Mouse (Mus musculus) heart, adult 2 months (tissue): ENCODE data around the gene Heg1. TPM values are rescaled to one million over a fixed set of nuclear protein-coding genes. Genes with fewer than 3 reads are reported as not detected.
A peak's percentile ranks its signal among the peaks of the same experiment; 100 is the strongest.

Experiments used
- DNase-seq, 2 experiments: peaks; one replicate each; pipeline ENCODE4 v3.0.0; 2021
- H3K27ac ChIP-seq: fragments of 200-600 bp; 2 replicates; pipeline ENCODE4 v1.8.1; 2022
- H3K27me3 ChIP-seq: fragments of 200-500 bp; 2 replicates; pipeline ENCODE4 v1.6.1; 2012; ENCODE audit warnings: mild to moderate bottlenecking, low read length, inconsistent platforms, mixed read lengths; ENCODE audit not compliant: control insufficient read depth, insufficient read depth
- H3K36me3 ChIP-seq: fragments of 200-500 bp; 2 replicates; pipeline ENCODE4 v1.6.1; 2012; ENCODE audit warnings: low read length, inconsistent platforms; ENCODE audit not compliant: control insufficient read depth, insufficient read depth
- H3K4me1 ChIP-seq: fragments of 200-500 bp; 2 replicates; pipeline ENCODE4 v1.6.1; 2011; ENCODE audit warnings: low read length; ENCODE audit not compliant: control insufficient read depth, insufficient read depth
- H3K4me3 ChIP-seq: fragments of 200-600 bp; 2 replicates; pipeline ENCODE4 v1.8.1; 2022
- H3K79me2 ChIP-seq: fragments of 200-500 bp; replicated peaks from 2 replicates; pipeline ENCODE4 v1.6.1; 2012; ENCODE audit warnings: mild to moderate bottlenecking, inconsistent platforms, low read length, moderate library complexity, mixed read lengths; ENCODE audit not compliant: control insufficient read depth, insufficient read depth
- H3K9ac ChIP-seq: fragments of 200-500 bp; 2 replicates; pipeline ENCODE4 v1.6.1; 2012; ENCODE audit warnings: low read depth, mild to moderate bottlenecking, control low read depth, inconsistent platforms, low read length, mixed read lengths
- CTCF ChIP-seq: fragments of 200-600 bp; IDR thresholded peaks from 2 replicates; pipeline ENCODE4 v1.8.1; 2022; ENCODE audit warnings: antibody characterized with exemption, mild to moderate bottlenecking, moderate library complexity
- EP300 ChIP-seq: fragments of 200-500 bp; IDR thresholded peaks from 2 replicates; pipeline ENCODE4 v1.6.1; 2011; ENCODE audit warnings: low read depth, low read length, control low read depth; ENCODE audit not compliant: insufficient read depth
- POLR2A ChIP-seq: fragments of 200-500 bp; IDR thresholded peaks from 2 replicates; pipeline ENCODE4 v1.6.1; 2011; ENCODE audit warnings: mild to moderate bottlenecking, low read depth, low read length, control low read depth; ENCODE audit not compliant: insufficient read depth
- WGBS: fragments of 180-500 bp; shearing (Covaris S2); methylation state at CpG from one replicate; pipeline ENCODE4 v1.1.7; 2018; 5-methylcytosine and 5-hydroxymethylcytosine counted together
- intact Hi-C: fragments of 180-260 bp; cut with DNase I; formaldehyde crosslinking; loops from one replicate; pipeline ENCODE4 v1.15.1; 2025
- polyA plus RNA-seq: library from polyadenylated mRNA; depleted of rRNA; stranded (reverse); fragments of >200 nt; gene quantifications from 2 replicates; pipeline ENCODE4 v1.2.3, GENCODE M21; 2012
- total RNA-seq, 2 experiments: library from RNA; stranded (reverse); gene quantifications; 2 replicates each; pipeline ENCODE4 v1.2.3; 2021

Heg1 gene
- total and polyA plus RNA-seq, 3 experiments = 60.6 to 148 (median 126) TPM

DNA sequence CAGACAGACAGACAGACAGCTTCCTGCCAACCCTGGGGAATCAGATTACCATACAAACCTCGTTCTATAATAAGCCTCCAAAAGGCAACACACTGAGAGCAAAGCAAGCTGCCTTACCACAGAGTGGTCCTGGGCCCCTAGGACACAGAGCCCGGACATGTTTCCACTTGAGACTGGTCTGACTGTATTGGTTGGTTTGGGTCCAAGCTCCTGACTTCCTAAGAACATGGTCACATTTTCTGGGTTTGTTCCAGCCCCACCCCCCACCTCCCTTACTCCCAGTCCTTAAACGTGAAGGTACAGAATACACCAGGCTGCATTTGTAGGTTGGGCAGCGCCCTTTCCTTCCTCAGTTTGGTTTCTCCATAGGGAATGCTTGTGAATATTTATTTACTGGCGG lies 57.6 kb downstream of the Heg1 start:
- no peak for TF ChIP-seq EP300
- TF ChIP-seq POLR2A = no peak
- TF ChIP-seq CTCF = no peak
- H3K4me3 ChIP-seq = no peak overlapping the region
- H3K27ac ChIP-seq = no peak overlapping the region
- H3K4me1 ChIP-seq = peaks cover 12% of the 10 kb centered on the region
- no peak for DNase-seq
- no peak overlapping the region for H3K9ac ChIP-seq
- peaks cover 50% of the 10 kb centered on the region for H3K36me3 ChIP-seq
- 41% methylated on average over 5 of the region's 5 CpGs for WGBS
- 0 out of 2 replicates have a peak, but pooled peaks cover 1% of the 10 kb centered on the region for H3K79me2 ChIP-seq
- intact Hi-C loops = loop anchor here (10.0 kb wide), 1 partner anchor 407 kb away; no protein-coding TSS in a partner anchor
- H3K27me3 ChIP-seq = no peaks in the 10 kb centered on the region

DNA sequence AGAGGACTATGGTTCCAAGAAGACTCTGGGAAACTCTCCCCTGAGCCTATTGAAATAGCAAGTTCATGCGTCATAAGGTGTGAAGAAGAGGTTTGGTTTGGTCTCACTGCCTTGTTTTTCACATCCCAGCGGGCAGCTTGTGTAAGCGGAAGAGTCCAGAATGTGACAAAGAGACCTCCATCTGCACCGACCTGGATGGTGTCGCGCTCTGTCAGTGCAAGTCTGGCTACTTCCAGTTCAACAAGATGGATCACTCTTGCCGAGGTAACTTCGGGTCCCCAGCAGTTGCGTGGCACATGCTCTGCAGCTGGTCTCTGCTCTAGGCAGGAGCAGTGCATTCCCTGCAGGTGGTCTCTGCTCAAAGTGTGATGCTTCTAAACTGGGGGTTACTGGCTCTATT lies 58.1 kb downstream of the Heg1 start:
- WGBS = 75% methylated on average over 9 of the region's 9 CpGs
- Histone ChIP-seq H3K4me1 (peaks cover 12% of the 10 kb centered on the region), H3K4me3 (no peak overlapping the region), H3K9ac (no peak overlapping the region), H3K79me2 (0 out of 2 replicates have a peak, but pooled peaks cover 1% of the 10 kb centered on the region), H3K27ac (no peak overlapping the region), H3K27me3 (no peaks in the 10 kb centered on the region), H3K36me3 (peaks cover 46% of the 10 kb centered on the region)
- intact Hi-C loops = loop anchor here (10.0 kb wide), 1 partner anchor 407 kb away; no protein-coding TSS in a partner anchor
- TF ChIP-seq POLR2A (no peak), CTCF (no peak), EP300 (no peak)
- DNase-seq = no peak

DNA sequence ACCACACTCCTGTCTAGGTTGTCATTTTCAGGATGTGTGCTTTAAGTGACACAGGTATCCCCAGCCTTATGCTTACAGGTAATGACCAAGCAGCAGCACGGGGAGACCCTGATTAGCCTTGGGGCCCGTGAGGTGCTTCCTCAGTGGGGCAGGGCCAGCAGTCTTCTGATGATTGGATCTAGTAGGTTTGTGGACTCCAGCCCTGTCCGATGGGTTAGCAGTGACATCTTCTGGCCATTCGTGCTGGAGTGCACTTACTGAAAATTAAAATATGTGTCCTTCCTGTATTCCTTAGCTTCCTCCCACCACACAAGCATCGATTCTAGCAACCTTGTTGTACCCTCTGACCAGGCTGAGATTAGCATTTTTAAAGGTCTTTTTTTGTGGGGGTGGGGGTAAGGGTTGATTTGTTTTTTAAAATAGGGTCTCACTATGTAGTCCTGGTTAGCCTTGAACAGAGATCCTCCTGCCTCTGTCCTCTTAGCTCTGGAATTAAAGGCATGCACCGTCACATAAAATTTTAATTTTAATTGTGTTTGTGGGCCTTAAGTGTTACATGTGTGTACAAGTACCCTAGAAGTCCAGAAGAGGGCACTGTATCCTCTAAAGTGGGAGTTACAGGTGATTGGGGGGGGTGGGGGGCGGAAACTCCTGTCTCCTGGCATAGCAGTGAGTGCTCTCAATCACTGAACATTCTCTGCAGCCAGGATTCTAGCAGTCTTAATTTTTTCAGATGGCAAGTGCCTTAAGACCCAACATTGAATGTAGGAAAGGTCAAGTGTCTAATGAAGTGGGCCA lies 60.7 kb downstream of the Heg1 start:
- intact Hi-C loops = loop anchor here (2.0 to 10.0 kb wide), 3 partner anchors 52 to 438 kb away; no protein-coding TSS in a partner anchor
- 53% methylated on average over 7 of the region's 7 CpGs for WGBS
- Histone ChIP-seq H3K9ac (no peak overlapping the region), H3K4me3 (no peak overlapping the region), H3K79me2 (0 out of 2 replicates have a peak, but pooled peaks cover 1% of the 10 kb centered on the region), H3K36me3 (peaks cover 39% of the 10 kb centered on the region), H3K4me1 (peaks cover 4% of the 10 kb centered on the region), H3K27ac (no peak overlapping the region), H3K27me3 (no peaks in the 10 kb centered on the region)
- no peak for DNase-seq
- TF ChIP-seq CTCF (peak; percentile 56), POLR2A (no peak)

DNA sequence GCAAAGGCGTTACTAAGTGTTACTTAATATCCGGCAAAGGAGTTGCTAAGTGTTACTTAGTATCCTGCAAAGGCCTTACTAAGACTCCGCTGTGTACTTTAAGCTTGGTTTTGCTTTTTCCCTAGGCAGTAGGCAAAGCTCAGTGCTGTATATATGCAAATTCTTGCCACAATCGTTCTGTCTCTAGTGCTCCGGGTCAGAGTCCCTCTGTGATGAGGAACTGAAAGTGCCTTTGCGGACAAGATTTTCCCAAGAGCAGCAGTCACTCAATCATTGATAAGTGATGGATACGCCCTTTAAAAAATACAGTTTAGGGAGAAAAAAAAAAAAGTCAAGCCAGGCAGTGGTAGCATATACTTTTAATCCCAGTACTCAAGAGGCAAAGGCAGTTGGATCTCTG lies 61.3 kb downstream of the Heg1 start:
- H3K4me1 ChIP-seq = peaks cover 1% of the 10 kb centered on the region
- 0 out of 2 replicates have a peak, but pooled peaks cover 1% of the 10 kb centered on the region for H3K79me2 ChIP-seq
- H3K27me3 ChIP-seq = no peaks in the 10 kb centered on the region
- intact Hi-C loops = loop anchor here (2.0 to 10.0 kb wide), 3 partner anchors 52 to 439 kb away; no protein-coding TSS in a partner anchor
- H3K4me3 ChIP-seq = no peak overlapping the region
- 78% methylated on average over 7 of the region's 7 CpGs for WGBS
- peaks cover 35% of the 10 kb centered on the region for H3K36me3 ChIP-seq
- no peak for TF ChIP-seq EP300
- no peak overlapping the region for H3K27ac ChIP-seq
- DNase-seq = no peak
- H3K9ac ChIP-seq = no peak overlapping the region

DNA sequence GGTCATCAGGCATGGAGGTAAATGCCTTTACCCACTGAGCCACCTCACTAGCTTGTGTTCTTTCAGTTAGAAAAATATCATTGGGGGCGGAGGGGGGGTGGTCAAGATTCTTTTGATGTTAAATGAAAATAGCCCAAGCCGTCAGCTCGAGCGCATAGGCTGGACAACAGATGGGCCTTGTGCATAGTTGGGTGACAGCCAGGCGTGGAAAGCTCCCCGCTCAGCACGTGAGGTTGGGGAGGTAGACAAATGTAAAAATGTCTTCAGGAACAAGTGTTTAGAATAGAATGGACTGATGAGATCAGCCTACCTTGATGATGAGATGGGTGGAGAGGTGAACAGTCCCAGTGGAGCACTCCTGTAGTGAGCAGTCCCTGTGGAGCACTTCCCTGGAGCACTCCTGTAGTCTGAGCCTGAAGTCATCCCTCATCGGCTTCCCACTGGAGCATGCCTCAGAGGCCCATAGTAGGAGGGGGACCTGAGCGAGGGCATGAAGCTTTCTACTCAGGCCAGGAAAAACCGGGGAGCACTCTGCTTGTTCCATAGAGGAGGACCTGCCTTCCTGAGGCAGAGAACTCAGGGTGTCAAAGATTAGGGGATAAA lies 62.0 kb downstream of the Heg1 start:
- Histone ChIP-seq H3K27ac (no peak overlapping the region), H3K9ac (no peak overlapping the region), H3K36me3 (peaks cover 30% of the 10 kb centered on the region), H3K79me2 (0 out of 2 replicates have a peak, but pooled peaks cover 1% of the 10 kb centered on the region), H3K4me3 (no peak overlapping the region), H3K27me3 (no peaks in the 10 kb centered on the region), H3K4me1 (peaks cover under 1% of the 10 kb centered on the region; the same call in 1 of the 2 replicates)
- intact Hi-C loops = loop anchor here (5.0 to 10.0 kb wide), 2 partner anchors 51 to 411 kb away; no protein-coding TSS in a partner anchor
- 73% methylated on average over 10 of the region's 10 CpGs for WGBS
- TF ChIP-seq POLR2A (no peak), EP300 (no peak), CTCF (no peak)
- no peak for DNase-seq
